Mouse (Mus musculus): Measurements from ENCODE around the gene Cbx6.

DNA sequence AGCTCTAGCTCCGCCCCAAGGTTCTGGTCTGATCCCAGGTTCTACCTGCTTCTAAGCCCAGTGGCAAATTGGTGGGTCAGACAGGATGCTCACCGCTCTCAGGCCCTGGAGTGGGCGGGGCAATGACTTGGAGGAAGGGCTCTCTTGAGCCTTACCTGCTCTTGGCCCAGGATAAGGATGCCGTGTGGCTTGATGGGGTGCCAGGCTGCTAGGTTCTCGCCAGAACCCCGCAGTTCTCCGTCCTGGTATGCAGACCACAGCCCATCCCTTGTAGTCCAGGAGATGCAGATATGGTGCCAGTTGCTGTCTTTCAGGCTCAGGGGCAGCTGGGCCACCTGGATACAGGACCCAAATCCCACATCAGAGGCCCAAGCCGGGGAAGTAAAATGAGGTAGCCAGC, 44.4 kb downstream of the Cbx6 start:
- no peak for TF ChIP-seq CTCF (IDR thresholded peaks at IDR 0.05; ENCODE audit: extremely low read depth, insufficient read length, insufficient replicate concordance, low read depth, low read length)
- TF ChIP-seq POLR2A (IDR thresholded peaks at IDR 0.05; ENCODE audit: low read depth, low read length) = no peak

All from small intestine, adult 2 months (tissue).